Mouse (Mus musculus): Measurements from ENCODE around the gene Col12a1. TPM values are rescaled to one million over a fixed set of nuclear protein-coding genes. Genes with fewer than 3 reads are reported as not detected.

Gene Col12a1
- polyA plus RNA-seq (2015; fragmentation: Illumina TruSeq; extraction: RNeasy Lipid Tissue Mini Kit (QIAGEN cat#74804); ENCODE audit: low read depth, low replicate concordance), result 9.8 TPM

DNA sequence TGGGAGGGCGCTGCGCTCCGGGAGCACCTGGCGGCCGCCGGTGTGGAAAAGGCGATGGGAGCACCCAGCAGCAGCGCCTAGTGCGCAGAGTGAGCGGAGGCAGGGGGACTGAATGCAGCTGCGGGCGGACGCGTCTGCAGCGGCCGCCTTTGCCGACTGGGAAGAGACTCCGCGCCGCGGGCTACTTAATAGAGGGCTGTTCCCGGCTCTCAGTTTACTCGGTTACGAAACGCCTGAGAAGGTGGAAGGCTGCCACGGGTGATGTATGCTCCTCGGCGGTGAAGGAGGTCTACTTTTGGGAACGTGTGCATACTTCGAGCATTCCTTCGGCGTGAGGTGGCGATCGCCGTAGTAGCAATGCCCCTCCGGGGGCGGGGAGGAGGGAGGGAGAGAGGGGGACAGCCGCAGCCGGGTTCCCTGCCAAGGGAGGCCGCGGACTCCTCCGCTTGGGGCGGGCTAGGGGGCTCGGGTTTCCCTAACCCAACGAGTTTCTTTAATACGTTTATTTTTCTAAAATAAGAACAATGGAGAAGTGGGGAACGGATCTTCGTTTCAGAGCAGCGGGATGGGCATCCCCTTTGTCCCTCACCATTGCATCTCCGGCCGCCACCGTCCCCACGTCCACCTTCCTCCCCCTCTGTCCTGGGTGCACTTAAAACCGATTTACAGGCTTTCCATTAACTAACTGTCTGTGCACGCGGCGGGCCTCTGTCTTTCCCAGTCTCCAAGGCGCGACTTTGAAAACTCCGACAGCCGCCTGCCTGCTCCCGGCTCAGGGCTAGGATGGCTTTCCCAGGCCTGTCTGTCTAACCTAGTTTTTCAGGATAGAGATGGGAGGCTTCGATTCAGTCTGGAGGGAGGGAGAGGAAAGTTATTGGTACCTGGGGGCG, at the start of gene Col12a1:
Gene Col12a1 (minus strand): TSS at position 351 of the 890 bp plus-strand sequence.

DNA sequence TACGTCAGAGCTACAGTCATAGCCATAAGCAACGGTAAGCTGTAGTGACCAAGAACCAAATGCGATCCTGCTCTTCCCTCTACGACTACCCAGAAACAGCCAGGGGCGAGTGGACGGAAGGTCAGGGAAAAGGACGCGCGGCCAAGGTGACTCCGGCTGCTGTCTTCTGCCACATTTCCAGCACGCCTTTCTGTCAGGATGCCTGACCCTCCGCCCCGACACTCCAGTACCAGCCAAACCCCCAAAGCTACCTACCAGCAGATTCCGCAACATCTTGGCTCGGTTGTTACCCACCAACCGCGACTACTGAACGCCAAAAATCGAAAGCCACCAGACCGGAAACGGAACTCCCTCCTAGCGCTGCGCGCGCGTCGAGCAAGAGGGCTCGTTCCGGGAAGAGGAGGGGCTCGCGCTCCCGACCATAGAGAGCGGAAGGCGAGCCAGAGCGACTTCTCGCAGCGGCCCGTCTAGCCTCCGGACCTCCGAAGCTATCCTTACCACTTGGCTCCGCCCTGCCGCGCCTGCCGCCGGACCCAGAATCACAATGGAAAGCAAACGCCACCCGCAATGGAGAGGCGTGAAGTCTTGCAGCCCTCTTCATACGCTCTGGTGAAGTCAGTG, 40.9 kb upstream of the Col12a1 start, which contains the start of gene Cox7a2:
Gene Cox7a2 (minus strand): TSS at position 494 of the 621 bp plus-strand sequence.

Other genes starting within 250 kb of the Col12a1 start
- 743 TPM for gene Cox7a2, start 41.0 kb upstream of the Col12a1 start, polyA plus RNA-seq (2015; fragmentation: Illumina TruSeq; extraction: RNeasy Lipid Tissue Mini Kit (QIAGEN cat#74804); ENCODE audit: low read depth, low replicate concordance)
- gene Tmem30a, start 74.7 kb upstream of the Col12a1 start, polyA plus RNA-seq (2015; fragmentation: Illumina TruSeq; extraction: RNeasy Lipid Tissue Mini Kit (QIAGEN cat#74804); ENCODE audit: low read depth, low replicate concordance), result 390 TPM

Data from brain, adult 10 weeks (tissue).